Mouse (Mus musculus): Measurements from ENCODE around the gene Krba1. TPM values are rescaled to one million over a fixed set of nuclear protein-coding genes. Genes with fewer than 3 reads are reported as not detected.

Krba1 gene
- total RNA-seq, 2 experiments from 2014 or later = 2.0 to 2.5 TPM

- no peak for ATAC-seq (replicated peaks; ENCODE audit: poor library complexity)
Observed at GRCm38 (mm10) chr6:48424074-48424473, 28.7 kb downstream of the Krba1 start.

- ATAC-seq (replicated peaks; ENCODE audit: poor library complexity) = no peak
Observed at GRCm38 (mm10) chr6:48426956-48427355, 31.6 kb downstream of the Krba1 start.

- no peak for ATAC-seq (replicated peaks; ENCODE audit: poor library complexity)
Observed at GRCm38 (mm10) chr6:48428769-48429557, 33.6 kb downstream of the Krba1 start.

GRCm38 (mm10) chr6:48430748-48431147 lies 35.4 kb downstream of the Krba1 start:
- no peak for ATAC-seq (replicated peaks; ENCODE audit: poor library complexity)

GRCm38 (mm10) chr6:48432893-48433816 lies 37.8 kb downstream of the Krba1 start:
- ATAC-seq (replicated peaks; ENCODE audit: poor library complexity) = peak; percentile 29; the same call in 1 of the 2 replicates

- no peak for ATAC-seq (replicated peaks; ENCODE audit: poor library complexity)
Observed at GRCm38 (mm10) chr6:48434651-48435050, 39.3 kb downstream of the Krba1 start.

- ATAC-seq (replicated peaks; ENCODE audit: poor library complexity) = no peak
Observed at GRCm38 (mm10) chr6:48435111-48435510, 39.7 kb downstream of the Krba1 start.

GRCm38 (mm10) chr6:48435706-48436349 lies 40.4 kb downstream of the Krba1 start:
- ATAC-seq (replicated peaks; ENCODE audit: poor library complexity) = no peak

- ATAC-seq (replicated peaks; ENCODE audit: poor library complexity) = no peak
Observed at GRCm38 (mm10) chr6:48437679-48438376, 42.4 kb downstream of the Krba1 start.

GRCm38 (mm10) chr6:48438475-48439125 lies 43.2 kb downstream of the Krba1 start:
- no peak for ATAC-seq (replicated peaks; ENCODE audit: poor library complexity)

GRCm38 (mm10) chr6:48439654-48440053 lies 44.3 kb downstream of the Krba1 start:
- no peak for ATAC-seq (replicated peaks; ENCODE audit: poor library complexity)

GRCm38 (mm10) chr6:48440306-48441014 lies 45.1 kb downstream of the Krba1 start:
- ATAC-seq (replicated peaks; ENCODE audit: poor library complexity) = no peak

GRCm38 (mm10) chr6:48443592-48444309 lies 48.4 kb downstream of the Krba1 start:
- peak; percentile 81 for ATAC-seq (replicated peaks; ENCODE audit: poor library complexity)

- ATAC-seq (replicated peaks; ENCODE audit: poor library complexity) = peak; percentile 34; the same call in 1 of the 2 replicates
Observed at GRCm38 (mm10) chr6:48444310-48445180, 49.2 kb downstream of the Krba1 start.

- ATAC-seq (replicated peaks; ENCODE audit: poor library complexity) = peak; percentile 30
Observed at GRCm38 (mm10) chr6:48445181-48446101, 50.1 kb downstream of the Krba1 start, which contains the start of gene Zfp467. Gene Zfp467, minus strand, starts transcription at chr6:48445825.

GRCm38 (mm10) chr6:48446256-48446655 lies 50.9 kb downstream of the Krba1 start:
- ATAC-seq (replicated peaks; ENCODE audit: poor library complexity) = no peak

GRCm38 (mm10) chr6:48446896-48447295 lies 51.5 kb downstream of the Krba1 start:
- ATAC-seq (replicated peaks; ENCODE audit: poor library complexity) = no peak

All from megakaryocyte progenitor cell, adult 5-6 weeks (primary cell).